Mouse (Mus musculus) bone marrow, adult 2 months (tissue): ENCODE measurements at regions not wholly inside any gene's neighbourhood (a gene's known extent, or its start where the extent isn't known, plus 50 kb on each side); places are given as distances from the start of the nearest gene placed in this dataset.

Source experiments
- H3K27ac ChIP-seq: fragments of 200-500 bp; 2 replicates; pipeline ENCODE4 v1.5.1; 2012; ENCODE audit warnings: low read depth, mild to moderate bottlenecking, control low read depth, inconsistent platforms, low read length; ENCODE audit not compliant: control insufficient read depth, poor library complexity, insufficient read depth
- H3K4me1 ChIP-seq: fragments of 200-500 bp; 2 replicates; pipeline ENCODE4 v1.6.1; 2011; ENCODE audit warnings: low read length; ENCODE audit not compliant: control insufficient read depth, insufficient read depth
- H3K4me3 ChIP-seq: fragments of 200-500 bp; replicated peaks from 2 replicates; pipeline ENCODE3; 2011; ENCODE audit warnings: mild to moderate bottlenecking, low read depth, low read length, control low read depth; ENCODE audit not compliant: control insufficient read depth
- CTCF ChIP-seq: fragments of 200-500 bp; IDR thresholded peaks from 2 replicates; pipeline ENCODE4 v1.5.1; 2011; ENCODE audit warnings: low read length, control low read depth; ENCODE audit not compliant: control insufficient read depth, insufficient read depth
- POLR2A ChIP-seq: fragments of 200-500 bp; IDR thresholded peaks from 2 replicates; pipeline ENCODE4 v1.6.1; 2011; ENCODE audit warnings: low read depth, mild to moderate bottlenecking, control low read depth, low read length, borderline replicate concordance; ENCODE audit not compliant: control insufficient read depth
- WGBS: fragments of 180-500 bp; shearing (Covaris S2); methylation state at CpG from one replicate; pipeline ENCODE4 v1.1.7; 2018; 5-methylcytosine and 5-hydroxymethylcytosine counted together

- WGBS, result 72% methylated on average over 3 of the region's 3 CpGs
- TF ChIP-seq CTCF (no peak), POLR2A (no peak)
- Histone ChIP-seq H3K4me1 (no peaks in the 10 kb centered on the region), H3K4me3 (no peak overlapping the region), H3K27ac (no peak overlapping the region)
These were observed 175.7 kb downstream of the Fat4 start for GRCm38 (mm10) chr3:39062415-39062814.

DNA sequence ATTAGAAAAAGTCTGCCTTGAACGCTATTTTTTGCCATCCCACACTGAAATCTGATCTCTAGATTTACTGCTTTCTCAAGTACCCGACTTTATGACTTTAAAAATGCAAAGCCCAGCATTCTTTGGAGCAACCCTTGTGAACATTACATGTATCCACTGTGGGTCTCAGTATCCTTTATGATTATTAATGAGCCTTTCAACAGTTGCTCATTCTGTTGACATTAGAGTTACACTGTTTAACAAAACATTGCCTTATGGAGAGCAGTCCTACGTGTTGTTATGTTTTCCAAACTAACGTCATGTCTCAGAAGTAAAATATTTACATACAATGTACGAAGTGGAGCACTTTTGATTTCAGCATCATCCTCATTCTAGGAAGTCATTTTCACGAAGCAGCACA, 178.7 kb downstream of the Fat4 start:
- no peaks in the 10 kb centered on the region for H3K4me1 ChIP-seq
- no peak overlapping the region for H3K27ac ChIP-seq
- H3K4me3 ChIP-seq, result no peak overlapping the region
- no peak for TF ChIP-seq CTCF
- TF ChIP-seq POLR2A, result no peak
- WGBS, result 75% methylated on average over 6 of the region's 6 CpGs

- no peak for TF ChIP-seq POLR2A
- TF ChIP-seq CTCF, result no peak
- Histone ChIP-seq H3K4me1 (no peaks in the 10 kb centered on the region), H3K4me3 (no peak overlapping the region), H3K27ac (no peak overlapping the region)
These were observed 182.3 kb downstream of the Fat4 start for GRCm38 (mm10) chr3:39069011-39069410.

- TF ChIP-seq CTCF, result no peak
- no peak for TF ChIP-seq POLR2A
- WGBS, result 76% methylated on average over 4 of the region's 4 CpGs
- no peaks in the 10 kb centered on the region for H3K4me1 ChIP-seq
- no peak overlapping the region for H3K27ac ChIP-seq
- no peak overlapping the region for H3K4me3 ChIP-seq
These were observed 196.0 kb downstream of the Fat4 start for GRCm38 (mm10) chr3:39082678-39083270.

GRCm38 (mm10) chr3:39088948-39089347, 202.2 kb downstream of the Fat4 start:
- H3K27ac ChIP-seq, result no peak overlapping the region
- TF ChIP-seq CTCF (no peak), POLR2A (no peak)
- H3K4me3 ChIP-seq, result no peak overlapping the region
- 76% methylated on average over 4 of the region's 4 CpGs for WGBS
- H3K4me1 ChIP-seq, result no peaks in the 10 kb centered on the region

GRCm38 (mm10) chr3:39102324-39102723, 215.6 kb downstream of the Fat4 start:
- no peak for TF ChIP-seq POLR2A
- H3K27ac ChIP-seq, result no peak overlapping the region
- 65% methylated on average over 3 of the region's 3 CpGs for WGBS

GRCm38 (mm10) chr3:39109756-39110392, 223.1 kb downstream of the Fat4 start:
- TF ChIP-seq POLR2A, result no peak
- WGBS, result 77% methylated on average over 5 of the region's 5 CpGs
- Histone ChIP-seq H3K4me1 (no peaks in the 10 kb centered on the region), H3K27ac (no peak overlapping the region), H3K4me3 (no peak overlapping the region)

More at GRCm38 (mm10) chr3:39102324-39102723, 215.6 kb downstream of the Fat4 start:
- Histone ChIP-seq H3K4me3 (no peak overlapping the region), H3K4me1 (no peaks in the 10 kb centered on the region)

DNA sequence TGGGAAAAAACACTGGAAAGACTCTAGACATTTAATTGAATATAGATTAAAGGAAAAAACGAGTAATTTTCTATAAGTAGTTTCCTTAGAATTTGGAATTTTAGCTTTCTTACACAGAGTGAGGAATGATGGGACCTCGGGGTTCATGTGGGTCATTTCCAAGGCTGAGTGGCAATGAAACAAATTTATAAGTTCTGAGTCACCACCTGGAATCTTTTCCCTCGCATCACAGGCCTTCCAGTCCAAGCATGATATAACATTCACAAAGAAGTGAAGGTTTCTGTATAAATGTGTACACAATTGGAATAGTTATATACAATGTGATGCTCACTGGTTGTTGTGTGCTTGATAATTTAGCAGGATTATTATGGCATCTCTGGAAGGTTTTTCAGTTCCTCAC, 227.3 kb downstream of the Fat4 start:
- TF ChIP-seq CTCF (no peak), POLR2A (no peak)
- no peak overlapping the region for H3K27ac ChIP-seq
- no peak overlapping the region for H3K4me3 ChIP-seq
- 67% methylated on average over 3 of the region's 3 CpGs for WGBS
- no peaks in the 10 kb centered on the region for H3K4me1 ChIP-seq

DNA sequence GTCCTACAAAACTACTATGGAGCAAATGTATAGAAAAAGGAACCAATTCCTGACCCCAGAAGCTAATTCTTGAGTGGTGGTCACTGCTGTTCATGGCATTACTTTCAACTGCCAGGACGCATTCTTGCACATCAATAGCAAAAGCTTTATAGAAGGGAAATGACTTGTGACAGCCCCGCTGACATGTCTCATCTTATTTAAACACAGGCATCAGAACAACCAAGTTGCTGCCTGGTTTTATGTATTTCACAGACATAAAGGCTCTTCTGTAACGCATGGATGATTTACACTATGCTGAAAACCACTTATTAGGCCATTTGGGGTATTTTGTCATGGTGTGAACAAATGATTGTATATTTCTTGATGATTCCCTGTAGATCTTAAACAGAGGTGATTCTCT, 228.1 kb downstream of the Fat4 start:
- no peaks in the 10 kb centered on the region for H3K4me1 ChIP-seq
- no peak overlapping the region for H3K27ac ChIP-seq
- H3K4me3 ChIP-seq, result no peak overlapping the region
- WGBS, result 73% methylated on average over 3 of the region's 3 CpGs
- TF ChIP-seq POLR2A (no peak), CTCF (no peak)
